Mouse (Mus musculus): Measurements from ENCODE around the gene Tbkbp1.
A peak's percentile ranks its signal among the peaks of the same experiment; 100 is the strongest.

DNA sequence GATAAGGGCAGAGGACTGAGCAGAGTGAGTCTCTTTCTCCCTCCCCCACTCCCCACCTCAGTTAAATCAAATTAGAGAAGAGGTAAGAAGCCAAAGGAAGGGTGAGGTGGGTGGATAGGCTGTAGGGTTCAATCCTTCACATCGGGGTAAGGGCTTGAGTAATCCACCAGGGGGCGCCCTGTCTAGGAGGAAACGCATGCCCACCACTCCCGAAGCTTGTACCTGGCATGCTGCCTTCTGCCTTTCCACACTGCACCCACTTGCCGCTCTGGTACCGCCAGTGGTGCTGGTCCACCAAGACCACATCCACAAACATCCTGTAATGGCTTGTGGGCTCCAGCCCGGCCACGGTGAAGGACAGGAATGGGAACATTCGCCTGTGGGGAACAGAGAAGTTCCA lies 49.6 kb downstream of the Tbkbp1 start:
- TF ChIP-seq CTCF (IDR thresholded peaks at IDR 0.05; ENCODE audit: low read depth, low read length): peak; percentile 72
- no peak for TF ChIP-seq TAL1 (conservative IDR thresholded peaks at IDR 0.05; ENCODE audit: low read depth, low read length)
- TF ChIP-seq GATA1 (IDR thresholded peaks at IDR 0.05; ENCODE audit: borderline replicate concordance, low read length): no peak
- no peak for TF ChIP-seq POLR2AphosphoS5 (IDR thresholded peaks at IDR 0.05; ENCODE audit: insufficient replicate concordance, low read depth, low read length)

All from G1E (cell line).